15 mouse cellular contexts compared by ENCODE assay signal in genomic region chr6:37435391-37435790, GRCm38 (mm10). TPM values are rescaled to one million over a fixed set of nuclear protein-coding genes. Genes with fewer than 3 reads are reported as not detected.
DNase-seq lines count a peak whose midpoint lies in the region; ATAC-seq and TF ChIP-seq lines count a peak whose summit lies in the region.
"Had no signal": no experiment of that assay in that cellular context is flagged by ENCODE, and none has a peak within 500 bp of the region (broad histone marks: within the 10 kb centered on the region; RNA-seq: fewer than 3 reads in every experiment).

No protein-coding gene starts in this region.

- H3K9ac ChIP-seq in heart, embryonic 12.5 days: peak overlapping the region; percentile 37; the same call in 1 of the 2 replicates
- H3K9ac ChIP-seq in liver, embryonic 16.5 days (ENCODE audit: low read depth, low read length): no peak overlapping the region
- no peak overlapping the region for H3K9ac ChIP-seq in heart, postnatal 0 days (replicated peaks; ENCODE audit: low read depth, low read length)
- H3K9ac ChIP-seq in midbrain, embryonic 15.5 days: no peak overlapping the region
- H3K9ac ChIP-seq: limb, embryonic 12.5 days; neural tube, embryonic 15.5 days had no signal

- H3K27ac ChIP-seq in heart, embryonic 12.5 days (ENCODE audit: poor library complexity, severe bottlenecking): peak overlapping the region; percentile 52
- H3K27ac ChIP-seq in liver, embryonic 16.5 days (ENCODE audit: low read length): 0 out of 2 replicates have a peak overlapping the region, but pooled peaks have one; percentile 5
- H3K27ac ChIP-seq in heart, postnatal 0 days (ENCODE audit: low read depth): peak overlapping the region; percentile 47
- no peak overlapping the region for H3K27ac ChIP-seq in midbrain, embryonic 15.5 days
- H3K27ac ChIP-seq: hindbrain, embryonic 10.5 days; limb, embryonic 12.5 days; neural tube, embryonic 15.5 days had no signal

- WGBS in heart, embryonic 12.5 days: 30% methylated on average over 6 of the region's 6 CpGs
- WGBS in liver, embryonic 16.5 days (ENCODE audit: insufficient replicate concordance): 46% methylated on average over 6 of the region's 6 CpGs
- 30% methylated on average over 6 of the region's 6 CpGs for WGBS in heart, postnatal 0 days
- WGBS in midbrain, embryonic 15.5 days: 85% methylated on average over 6 of the region's 6 CpGs

- peaks cover 26% of the 10 kb centered on the region for H3K36me3 ChIP-seq in heart, embryonic 12.5 days
- H3K36me3 ChIP-seq in liver, embryonic 16.5 days (ENCODE audit: control insufficient read depth, insufficient read depth): no peaks in the 10 kb centered on the region
- H3K36me3 ChIP-seq in heart, postnatal 0 days (replicated peaks; ENCODE audit: control insufficient read depth, insufficient read depth, low read length): 0 out of 2 replicates have a peak, but pooled peaks cover 7% of the 10 kb centered on the region
- no peaks in the 10 kb centered on the region for H3K36me3 ChIP-seq in midbrain, embryonic 15.5 days (replicated peaks)
- H3K36me3 ChIP-seq: G1E; hindbrain, embryonic 10.5 days; neural tube, embryonic 15.5 days had no signal

- TF ChIP-seq EP300 in heart, postnatal 0 days (IDR thresholded peaks at IDR 0.05; ENCODE audit: low read depth): no peak

- H3K4me3 ChIP-seq in heart, embryonic 12.5 days: no peak overlapping the region
- no peak overlapping the region for H3K4me3 ChIP-seq in liver, embryonic 16.5 days (ENCODE audit: low read depth, low read length)
- no peak overlapping the region for H3K4me3 ChIP-seq in heart, postnatal 0 days (ENCODE audit: low read depth, low read length)
- no peak overlapping the region for H3K4me3 ChIP-seq in midbrain, embryonic 15.5 days
- H3K4me3 ChIP-seq: hindbrain, embryonic 10.5 days; limb, embryonic 12.5 days; neural tube, embryonic 15.5 days had no signal

- H3K9me3 ChIP-seq in heart, embryonic 12.5 days (replicated peaks): no peaks in the 10 kb centered on the region
- H3K9me3 ChIP-seq in liver, embryonic 16.5 days (replicated peaks; ENCODE audit: control insufficient read depth, low read length): no peaks in the 10 kb centered on the region
- H3K9me3 ChIP-seq in heart, postnatal 0 days (replicated peaks; ENCODE audit: control insufficient read depth, low read length): no peaks in the 10 kb centered on the region
- no peaks in the 10 kb centered on the region for H3K9me3 ChIP-seq in midbrain, embryonic 15.5 days
- H3K9me3 ChIP-seq: G1E; hindbrain, embryonic 10.5 days; limb, embryonic 12.5 days; neural tube, embryonic 15.5 days had no signal

- TF ChIP-seq CTCF in heart, postnatal 0 days (IDR thresholded peaks at IDR 0.05; ENCODE audit: low read depth): no peak

- no peak for ATAC-seq in heart, embryonic 12.5 days (ENCODE audit: insufficient number of reproducible peaks, low FRiP score)
- no peak for ATAC-seq in liver, embryonic 16.5 days (ENCODE audit: low read depth)
- no peak for ATAC-seq in heart, postnatal 0 days (ENCODE audit: insufficient read depth, low read depth)
- ATAC-seq in midbrain, embryonic 15.5 days (replicated peaks): no peak

- no peak for DNase-seq in heart, adult 18-20 months
- DNase-seq in liver: no peak
- DNase-seq in adrenal gland, postnatal 10 days: peak; percentile 60
- DNase-seq in heart, postnatal 0 days (ENCODE audit: low spot score): no peak
- DNase-seq in kidney, postnatal 25 days: no peak
- DNase-seq: cerebellum, adult 11-12 months; kidney, adult 11 months; right cerebral cortex, postnatal 25 days had no signal

- H3K4me1 ChIP-seq in heart, embryonic 12.5 days (replicated peaks): peaks cover 87% of the 10 kb centered on the region
- peaks cover 8% of the 10 kb centered on the region for H3K4me1 ChIP-seq in liver, embryonic 16.5 days (ENCODE audit: control insufficient read depth, low read depth, low read length)
- H3K4me1 ChIP-seq in heart, postnatal 0 days (ENCODE audit: control insufficient read depth, insufficient read depth): peaks cover 76% of the 10 kb centered on the region
- peaks cover 8% of the 10 kb centered on the region for H3K4me1 ChIP-seq in midbrain, embryonic 15.5 days

- H3K27me3 ChIP-seq in heart, embryonic 12.5 days (replicated peaks): no peaks in the 10 kb centered on the region
- H3K27me3 ChIP-seq in liver, embryonic 16.5 days (ENCODE audit: control insufficient read depth, insufficient read depth, low read depth, low read length): no peaks in the 10 kb centered on the region
- no peaks in the 10 kb centered on the region for H3K27me3 ChIP-seq in heart, postnatal 0 days (ENCODE audit: control insufficient read depth, insufficient read depth, low read length)
- no peaks in the 10 kb centered on the region; the same call in 1 of the 2 replicates for H3K27me3 ChIP-seq in midbrain, embryonic 15.5 days (replicated peaks)
- H3K27me3 ChIP-seq: limb, embryonic 12.5 days; neural tube, embryonic 15.5 days had no signal

- 0 out of 2 replicates have a peak overlapping the region, but pooled peaks have one; percentile 3 for H3K4me2 ChIP-seq in heart, embryonic 12.5 days
- H3K4me2 ChIP-seq in liver, embryonic 16.5 days (ENCODE audit: low read depth, low read length): no peak overlapping the region
- H3K4me2 ChIP-seq in heart, postnatal 0 days (ENCODE audit: low read depth, low read length): no peak overlapping the region
- no peak overlapping the region for H3K4me2 ChIP-seq in midbrain, embryonic 15.5 days
- H3K4me2 ChIP-seq: limb, embryonic 12.5 days; neural tube, embryonic 15.5 days had no signal

RNA-seq across cellular contexts. Expression of gene Creb3l2, which starts 6.6 kb away (rescaled TPM):
- 49.4 and 52.2 TPM in 2 replicates for polyA plus RNA-seq in heart, embryonic 12.5 days (2016; fragmentation: Nextera tagmentation; extraction: Ambion mirVana)
- 10 to 100 TPM; 23.2 to 24.1 TPM for total RNA-seq in heart, adult 18-20 months (2021)
- 3.1 and 3.6 TPM in 2 replicates for polyA plus RNA-seq in liver, embryonic 16.5 days (2015; fragmentation: Nextera tagmentation; extraction: Ambion mirVana)
- 10 to 100 TPM; 42.8 to 46.2 TPM for total RNA-seq in adrenal gland, postnatal 10 days (2021)
- total RNA-seq in heart, postnatal 0 days (2014; rRNA removed; ENCODE audit: low replicate concordance): 32.4 and 39.7 TPM in 2 replicates
- polyA plus RNA-seq in heart, postnatal 0 days (2015; fragmentation: Nextera tagmentation; extraction: Ambion mirVana): 16.3 TPM in 2 replicates
- polyA plus RNA-seq in midbrain, embryonic 15.5 days (2015; fragmentation: Nextera tagmentation; extraction: Ambion mirVana): 3.2 and 3.3 TPM in 2 replicates
- polyA plus RNA-seq: G1E had no signal
